Mouse (Mus musculus): Measurements from ENCODE around the gene Drosha.
"Not testable (repeated sequence)": the region's sequence is repeated elsewhere in the genome, so short reads cannot be mapped to it uniquely, and the experiment has no call there.

Drosha gene

DNA sequence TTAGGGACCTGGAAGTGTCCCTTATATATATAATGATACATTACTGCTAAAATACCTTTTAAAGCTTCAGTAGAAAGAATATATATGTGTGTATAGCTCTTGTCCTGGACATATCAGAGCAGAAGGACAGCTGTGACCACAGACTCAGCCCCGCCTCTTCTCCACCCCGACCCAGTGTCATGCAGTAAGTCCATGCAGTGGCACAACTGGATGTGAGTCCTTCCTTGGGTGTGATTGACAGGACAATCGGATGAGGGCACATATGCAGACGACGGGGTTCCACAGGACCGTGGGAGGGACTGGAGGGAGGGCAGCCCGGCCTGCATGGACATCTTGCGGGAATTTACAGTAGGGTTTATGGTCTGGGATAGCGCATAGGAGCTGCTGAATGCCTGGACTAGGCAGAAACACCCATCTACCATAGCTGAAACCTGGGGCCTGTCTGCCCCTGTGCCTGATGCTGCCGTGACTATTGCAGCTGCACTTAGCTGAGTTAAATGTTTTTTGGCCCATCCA is 111.7 kb downstream of the Drosha start:
- no peak for DNase-seq (ENCODE audit: low spot score in 2 of 2)

DNA sequence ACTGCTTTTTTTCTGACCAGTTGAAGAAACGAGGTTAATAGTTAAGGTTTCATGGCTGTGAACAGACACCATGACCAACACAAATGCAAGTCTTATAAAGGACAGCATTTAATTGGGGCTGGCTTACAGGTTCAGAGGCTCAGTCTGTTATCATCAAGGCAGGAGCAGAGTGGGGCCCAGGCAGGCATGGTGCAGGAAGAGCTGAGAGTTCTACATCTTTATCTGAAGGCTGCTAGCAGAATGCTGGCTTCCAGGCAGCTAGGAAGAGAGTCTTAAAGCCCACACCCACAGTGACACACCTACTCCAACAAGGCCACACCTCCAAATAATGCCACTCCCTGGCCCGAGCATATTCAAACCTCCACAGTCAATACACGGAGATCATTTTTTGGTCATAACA is 112.7 kb downstream of the Drosha start:
- not testable (repeated sequence) for DNase-seq (ENCODE audit: low spot score in 2 of 2)

DNA sequence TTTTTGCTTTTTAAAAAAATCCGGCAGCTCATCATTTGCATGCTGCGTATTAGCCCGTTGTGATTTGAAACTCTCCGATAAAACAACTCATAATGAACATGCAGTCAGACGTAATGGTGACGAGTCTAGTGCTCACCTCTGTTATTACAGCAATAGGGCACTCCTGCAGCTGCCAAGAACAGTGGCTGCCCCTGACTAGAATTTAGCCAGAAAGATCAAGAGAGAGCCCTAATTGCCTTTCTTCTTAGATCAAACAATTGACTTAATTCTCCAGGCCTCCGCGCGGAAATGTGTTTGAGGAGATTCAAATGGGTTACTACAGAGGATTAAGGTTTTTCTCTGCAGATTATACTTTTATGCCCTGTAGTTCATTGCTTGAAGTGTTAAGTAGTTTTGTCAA is 116.5 kb downstream of the Drosha start:
- no peak for DNase-seq (ENCODE audit: low spot score in 2 of 2)

DNA sequence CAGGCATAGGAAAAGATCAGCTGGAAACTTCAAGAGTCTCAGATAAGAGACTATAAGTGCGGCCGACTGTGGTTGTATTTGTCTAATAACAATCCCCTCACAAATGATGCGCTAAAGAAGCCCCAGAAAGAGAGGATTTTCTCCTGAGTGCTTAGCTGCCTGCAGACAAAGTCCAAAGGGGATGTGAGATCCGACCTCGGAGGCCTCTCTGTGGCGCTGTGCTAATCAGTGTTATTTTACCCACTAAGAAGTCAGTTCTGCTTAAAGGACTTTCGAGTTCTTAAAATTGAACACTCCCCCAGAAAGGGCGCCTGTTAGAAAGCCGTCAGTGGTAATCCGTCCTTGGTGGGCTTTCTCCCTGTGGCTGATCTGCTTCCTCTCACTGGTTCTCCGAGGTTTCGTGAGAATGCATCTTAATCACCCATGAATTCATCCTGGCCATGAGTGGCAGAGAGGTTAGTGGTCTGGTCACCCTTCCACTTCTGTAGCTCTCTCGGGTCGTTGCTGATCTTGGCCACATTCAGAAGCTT is 117.1 kb downstream of the Drosha start:
- no peak for DNase-seq (ENCODE audit: low spot score in 2 of 2)

DNA sequence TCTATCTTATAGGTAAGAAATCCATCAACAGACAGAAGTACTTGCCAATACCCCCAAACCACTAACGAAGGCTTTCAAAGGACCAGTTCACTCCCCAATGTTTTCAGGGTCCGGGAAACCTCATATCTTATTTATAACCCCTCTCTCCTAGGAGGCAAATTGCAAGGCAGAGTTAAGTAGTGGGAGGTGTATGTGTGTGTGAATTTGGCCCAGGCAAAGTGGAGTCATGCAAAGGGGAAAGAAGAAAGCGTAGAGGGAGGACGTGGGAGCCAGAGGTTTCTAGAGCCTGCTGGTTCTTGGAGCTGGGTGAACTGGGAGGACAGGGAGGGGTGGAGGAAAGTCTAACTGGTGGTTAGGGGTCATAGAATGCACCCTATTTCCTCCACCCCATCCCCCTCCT is 117.8 kb downstream of the Drosha start:
- DNase-seq (ENCODE audit: low spot score in 2 of 2), result no peak

DNA sequence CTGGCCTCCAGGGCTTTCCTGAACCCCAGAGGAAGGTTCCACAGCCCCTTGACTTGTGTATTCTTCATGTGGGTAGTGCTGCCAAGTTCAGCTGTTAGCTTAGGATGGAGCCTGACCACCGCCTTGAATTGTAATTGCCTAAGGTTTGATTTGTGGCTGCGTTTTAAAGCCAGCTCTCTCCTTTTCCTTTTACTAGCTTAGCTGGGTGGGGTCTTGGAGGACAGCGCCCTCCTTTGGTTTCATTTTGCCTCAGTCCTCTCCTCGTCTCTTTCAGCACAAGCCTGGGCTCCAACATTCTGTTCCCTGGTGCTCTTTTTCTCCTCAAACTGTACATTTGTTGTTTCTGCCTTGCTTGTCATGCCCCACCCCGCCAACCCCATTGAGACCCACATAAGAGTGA is 133.4 kb downstream of the Drosha start:
- DNase-seq (ENCODE audit: low spot score in 2 of 2), result no peak

DNA sequence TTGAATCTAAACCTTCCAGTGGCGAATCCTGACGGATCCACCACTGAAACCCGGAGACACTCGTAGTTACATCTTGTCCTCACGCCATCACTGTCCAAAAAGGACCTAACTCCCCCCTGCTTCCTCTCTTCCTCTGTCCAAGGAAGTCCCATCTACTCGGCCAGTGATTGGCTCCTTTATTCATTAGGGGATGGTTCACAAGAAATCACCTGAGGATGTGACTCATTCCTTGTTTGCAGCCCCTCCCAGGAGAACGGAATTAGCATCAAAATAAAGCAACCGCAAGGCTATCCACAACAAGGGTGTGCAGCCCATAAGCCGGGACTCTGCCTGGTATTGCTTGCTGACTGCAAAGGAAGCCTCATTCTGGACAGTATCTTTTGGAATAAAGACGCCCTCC is 137.6 kb downstream of the Drosha start:
- DNase-seq (ENCODE audit: low spot score in 2 of 2), result no peak

DNA sequence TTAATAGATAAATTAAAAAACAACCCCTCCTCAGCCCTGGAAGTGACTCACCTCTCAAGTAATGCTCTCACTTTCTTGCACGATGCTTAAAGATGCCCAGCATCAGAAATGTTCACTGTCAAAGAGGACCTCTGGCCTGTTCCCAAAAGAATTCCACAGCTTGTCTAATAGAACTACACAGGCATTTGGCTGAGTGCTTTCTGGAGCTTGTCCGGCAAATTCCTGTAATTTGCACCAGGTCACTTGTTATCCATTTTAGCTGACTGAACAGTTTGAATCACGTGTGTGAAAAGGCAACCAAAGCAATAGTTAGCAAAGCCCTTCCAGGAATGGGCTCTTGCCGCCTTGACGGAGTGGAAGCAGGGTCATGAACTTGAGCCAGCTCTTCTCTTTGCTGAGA is 140.6 kb downstream of the Drosha start:
- DNase-seq (ENCODE audit: low spot score in 2 of 2), result no peak

DNA sequence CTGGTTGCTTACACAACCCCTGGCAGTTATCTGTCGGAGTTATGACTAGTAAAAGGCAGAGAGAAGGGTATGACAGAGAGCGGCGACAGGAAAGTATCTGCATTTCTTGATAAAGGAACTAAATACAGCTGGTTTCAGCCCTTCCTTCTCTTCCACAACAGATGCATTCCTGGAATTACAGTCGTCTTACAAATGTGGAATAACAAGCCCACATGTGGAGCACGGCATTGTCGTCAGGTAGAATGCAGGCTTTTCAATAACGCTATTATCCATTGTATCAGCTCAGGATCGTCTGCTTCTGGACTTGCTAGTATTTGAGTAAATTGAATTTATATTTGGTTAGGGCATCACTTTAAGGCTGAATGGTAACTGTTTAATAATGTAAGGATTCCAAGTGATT is 144.2 kb downstream of the Drosha start:
- DNase-seq (ENCODE audit: low spot score in 2 of 2), result no peak

DNA sequence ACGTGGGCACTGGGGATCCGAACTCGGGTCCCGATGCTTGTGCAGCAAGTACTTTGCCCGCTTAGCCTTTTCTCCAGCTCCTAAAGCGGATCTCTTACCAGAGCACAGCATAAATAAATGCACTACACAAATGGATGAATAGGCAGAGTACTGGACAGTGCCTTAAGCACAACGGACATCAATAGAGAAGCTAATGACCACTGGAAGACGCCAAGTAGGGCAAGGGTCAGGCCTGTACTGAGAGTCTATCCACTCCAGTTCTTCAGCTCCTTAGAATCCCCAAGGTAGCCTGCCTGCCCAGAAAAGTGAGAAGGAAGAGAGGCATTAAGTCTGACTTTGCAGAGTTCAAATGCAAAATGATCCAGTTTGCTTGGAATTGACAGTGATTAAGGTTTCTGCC is 147.8 kb downstream of the Drosha start:
- no peak for DNase-seq (ENCODE audit: low spot score in 2 of 2)

Measured in urinary bladder, postnatal 4 days (tissue).